In genomic region chr6:83424053-83424404, GRCm38 (mm10) we compare ENCODE assay signal across 14 mouse cellular contexts. TPM values are rescaled to one million over a fixed set of nuclear protein-coding genes. Genes with fewer than 3 reads are reported as not detected.
DNase-seq lines count a peak whose midpoint lies in the region; ATAC-seq and TF ChIP-seq lines count a peak whose summit lies in the region.
"Had no signal": no experiment of that assay in that cellular context is flagged by ENCODE, and none has a peak within 500 bp of the region (broad histone marks: within the 10 kb centered on the region; RNA-seq: fewer than 3 reads in every experiment).

No protein-coding gene starts in this region.

- no peak overlapping the region for H3K4me2 ChIP-seq in heart, embryonic 15.5 days
- no peak overlapping the region for H3K4me2 ChIP-seq in midbrain, embryonic 13.5 days (replicated peaks)
- no peak overlapping the region for H3K4me2 ChIP-seq in midbrain, postnatal 0 days (ENCODE audit: low read depth, low read length, poor library complexity, severe bottlenecking)
- H3K4me2 ChIP-seq in stomach, embryonic 16.5 days (ENCODE audit: low read depth, low read length) = no peak overlapping the region
- H3K4me2 ChIP-seq: hindbrain, embryonic 12.5 days had no signal

- DNase-seq in heart, postnatal 36 days = no peak
- DNase-seq in midbrain, postnatal 0 days (ENCODE audit: low spot score) = no peak
- no peak for DNase-seq in urinary bladder, postnatal 25 days (ENCODE audit: low spot score)
- DNase-seq in left cerebral cortex, postnatal 14 days (ENCODE audit: low spot score in 2 of 2) = no peak
- DNase-seq: cerebellum, adult 8-10 months; heart, adult 11 months; kidney, postnatal 4 days; lung, adult 2 months; right cerebral cortex, postnatal 14 days had no signal

- no peaks in the 10 kb centered on the region for H3K27me3 ChIP-seq in heart, embryonic 15.5 days
- H3K27me3 ChIP-seq in midbrain, embryonic 13.5 days = no peaks in the 10 kb centered on the region
- no peaks in the 10 kb centered on the region for H3K27me3 ChIP-seq in midbrain, postnatal 0 days (ENCODE audit: insufficient read depth, low read length)
- H3K27me3 ChIP-seq in stomach, embryonic 16.5 days (ENCODE audit: control insufficient read depth, insufficient read depth, low read length) = no peaks in the 10 kb centered on the region
- H3K27me3 ChIP-seq: hindbrain, embryonic 12.5 days had no signal

- no peak for ATAC-seq in heart, embryonic 15.5 days (replicated peaks; ENCODE audit: insufficient number of reproducible peaks, insufficient read depth, low FRiP score, low read depth)
- no peak for ATAC-seq in midbrain, embryonic 13.5 days
- ATAC-seq in midbrain, postnatal 0 days (ENCODE audit: low FRiP score) = no peak
- no peak for ATAC-seq in stomach, embryonic 16.5 days (ENCODE audit: insufficient read depth, low FRiP score)

- H3K4me3 ChIP-seq in heart, embryonic 15.5 days = no peak overlapping the region
- no peak overlapping the region for H3K4me3 ChIP-seq in midbrain, embryonic 13.5 days (replicated peaks)
- H3K4me3 ChIP-seq in midbrain, postnatal 0 days (ENCODE audit: low read depth, low read length) = no peak overlapping the region
- no peak overlapping the region for H3K4me3 ChIP-seq in embryonic fibroblast, embryonic 13.5 days (ENCODE audit: insufficient read depth, low read length)
- H3K4me3 ChIP-seq in stomach, embryonic 16.5 days (replicated peaks; ENCODE audit: low read length) = no peak overlapping the region
- H3K4me3 ChIP-seq: hindbrain, embryonic 12.5 days had no signal

- peaks cover 52% of the 10 kb centered on the region for H3K4me1 ChIP-seq in heart, embryonic 15.5 days (replicated peaks)
- peaks cover 89% of the 10 kb centered on the region for H3K4me1 ChIP-seq in midbrain, embryonic 13.5 days (replicated peaks)
- peaks cover 9% of the 10 kb centered on the region; the same call in 1 of the 2 replicates for H3K4me1 ChIP-seq in midbrain, postnatal 0 days (ENCODE audit: insufficient read depth, low read length)
- peaks cover 25% of the 10 kb centered on the region; the same call in 1 of the 2 replicates for H3K4me1 ChIP-seq in embryonic fibroblast, embryonic 13.5 days (ENCODE audit: control insufficient read depth, insufficient read depth, low read length)
- H3K4me1 ChIP-seq in stomach, embryonic 16.5 days (ENCODE audit: control insufficient read depth, insufficient read depth, low read length) = peaks cover 67% of the 10 kb centered on the region

- peak overlapping the region; percentile 24; the same call in 1 of the 2 replicates for H3K27ac ChIP-seq in heart, embryonic 15.5 days
- H3K27ac ChIP-seq in midbrain, embryonic 13.5 days = peak overlapping the region; percentile 37; the same call in 1 of the 2 replicates
- H3K27ac ChIP-seq in midbrain, postnatal 0 days (ENCODE audit: low read depth, low read length) = no peak overlapping the region
- peak overlapping the region; percentile 56 for H3K27ac ChIP-seq in embryonic fibroblast, embryonic 13.5 days (ENCODE audit: insufficient read depth, low read length)
- peak overlapping the region; percentile 92 for H3K27ac ChIP-seq in stomach, embryonic 16.5 days (ENCODE audit: low read length)
- H3K27ac ChIP-seq: hindbrain, embryonic 12.5 days had no signal

- no peak overlapping the region for H3K9ac ChIP-seq in heart, embryonic 15.5 days
- H3K9ac ChIP-seq in midbrain, embryonic 13.5 days (replicated peaks) = no peak overlapping the region
- H3K9ac ChIP-seq in midbrain, postnatal 0 days (replicated peaks; ENCODE audit: low read length, poor library complexity, severe bottlenecking) = no peak overlapping the region
- H3K9ac ChIP-seq in stomach, embryonic 16.5 days (ENCODE audit: low read length) = no peak overlapping the region; the same call in 1 of the 2 replicates
- H3K9ac ChIP-seq: hindbrain, embryonic 12.5 days had no signal

- peaks cover 3% of the 10 kb centered on the region; the same call in 1 of the 2 replicates for H3K36me3 ChIP-seq in heart, embryonic 15.5 days
- H3K36me3 ChIP-seq in midbrain, embryonic 13.5 days = peaks cover 10% of the 10 kb centered on the region; the same call in 1 of the 2 replicates
- 0 out of 2 replicates have a peak, but pooled peaks cover 5% of the 10 kb centered on the region for H3K36me3 ChIP-seq in midbrain, postnatal 0 days (ENCODE audit: insufficient read depth, low read length)
- 0 out of 2 replicates have a peak, but pooled peaks cover 3% of the 10 kb centered on the region for H3K36me3 ChIP-seq in stomach, embryonic 16.5 days (ENCODE audit: control insufficient read depth, insufficient read depth, low read length)

- no peak for TF ChIP-seq CTCF in midbrain, postnatal 0 days (IDR thresholded peaks at IDR 0.05)
- no peak for TF ChIP-seq CTCF in embryonic fibroblast, embryonic 13.5 days (IDR thresholded peaks at IDR 0.05; ENCODE audit: borderline replicate concordance, insufficient read depth, low read length)

- intact Hi-C loops in heart, postnatal 36 days (cut with DNase I) = no loop called here
- intact Hi-C loops in left cerebral cortex, postnatal 14 days (cut with DNase I) = no loop called here

- WGBS in heart, embryonic 15.5 days = 80% methylated on average over 4 of the region's 4 CpGs
- WGBS in midbrain, embryonic 13.5 days = 73% methylated on average over 4 of the region's 4 CpGs
- 78% methylated on average over 4 of the region's 4 CpGs for WGBS in midbrain, postnatal 0 days
- 73% methylated on average over 4 of the region's 4 CpGs for WGBS in stomach, embryonic 16.5 days

- no peaks in the 10 kb centered on the region for H3K9me3 ChIP-seq in heart, embryonic 15.5 days (replicated peaks)
- H3K9me3 ChIP-seq in midbrain, embryonic 13.5 days = no peaks in the 10 kb centered on the region
- H3K9me3 ChIP-seq in midbrain, postnatal 0 days (ENCODE audit: low read length) = no peaks in the 10 kb centered on the region
- no peaks in the 10 kb centered on the region for H3K9me3 ChIP-seq in stomach, embryonic 16.5 days (replicated peaks; ENCODE audit: control insufficient read depth, low read length)
- H3K9me3 ChIP-seq: hindbrain, embryonic 12.5 days had no signal

- TF ChIP-seq POLR2A in embryonic fibroblast, embryonic 13.5 days (IDR thresholded peaks at IDR 0.05; ENCODE audit: low read depth, low read length) = no peak

RNA-seq across cellular contexts. Expression of gene Tet3, which starts 34.9 kb away (rescaled TPM):
- polyA plus RNA-seq in heart, embryonic 15.5 days (2015; fragmentation: Nextera tagmentation; extraction: Ambion mirVana) = 26.2 and 37.5 TPM in 2 replicates
- 10 to 100 TPM; 27.2 to 27.6 TPM for total RNA-seq in heart, postnatal 36 days (2021)
- polyA plus RNA-seq in midbrain, embryonic 13.5 days (2015; fragmentation: Nextera tagmentation; extraction: Ambion mirVana) = 68.1 and 72.4 TPM in 2 replicates
- total RNA-seq in midbrain, postnatal 0 days (2014; rRNA removed) = 32.0 and 38.3 TPM in 2 replicates
- 45.3 and 48.5 TPM in 2 replicates for polyA plus RNA-seq in midbrain, postnatal 0 days (2015; fragmentation: Nextera tagmentation; extraction: Ambion mirVana)
- polyA plus RNA-seq in embryonic fibroblast, embryonic 13.5 days (2011; ENCODE audit: insufficient read length, low read depth, missing spikeins) = 13.8 and 18.6 TPM in 2 replicates
- 34.5 and 44.2 TPM in 2 replicates for polyA plus RNA-seq in stomach, embryonic 16.5 days (2015; fragmentation: Nextera tagmentation; extraction: Ambion mirVana)
- 100 to 1,000 TPM; 106 to 114 TPM for total RNA-seq in left cerebral cortex, postnatal 14 days (2021)
